Mouse (Mus musculus): ENCODE data around the gene Fam110a.
A peak's percentile ranks its signal among the peaks of the same experiment; 100 is the strongest.

Gene Fam110a

DNA sequence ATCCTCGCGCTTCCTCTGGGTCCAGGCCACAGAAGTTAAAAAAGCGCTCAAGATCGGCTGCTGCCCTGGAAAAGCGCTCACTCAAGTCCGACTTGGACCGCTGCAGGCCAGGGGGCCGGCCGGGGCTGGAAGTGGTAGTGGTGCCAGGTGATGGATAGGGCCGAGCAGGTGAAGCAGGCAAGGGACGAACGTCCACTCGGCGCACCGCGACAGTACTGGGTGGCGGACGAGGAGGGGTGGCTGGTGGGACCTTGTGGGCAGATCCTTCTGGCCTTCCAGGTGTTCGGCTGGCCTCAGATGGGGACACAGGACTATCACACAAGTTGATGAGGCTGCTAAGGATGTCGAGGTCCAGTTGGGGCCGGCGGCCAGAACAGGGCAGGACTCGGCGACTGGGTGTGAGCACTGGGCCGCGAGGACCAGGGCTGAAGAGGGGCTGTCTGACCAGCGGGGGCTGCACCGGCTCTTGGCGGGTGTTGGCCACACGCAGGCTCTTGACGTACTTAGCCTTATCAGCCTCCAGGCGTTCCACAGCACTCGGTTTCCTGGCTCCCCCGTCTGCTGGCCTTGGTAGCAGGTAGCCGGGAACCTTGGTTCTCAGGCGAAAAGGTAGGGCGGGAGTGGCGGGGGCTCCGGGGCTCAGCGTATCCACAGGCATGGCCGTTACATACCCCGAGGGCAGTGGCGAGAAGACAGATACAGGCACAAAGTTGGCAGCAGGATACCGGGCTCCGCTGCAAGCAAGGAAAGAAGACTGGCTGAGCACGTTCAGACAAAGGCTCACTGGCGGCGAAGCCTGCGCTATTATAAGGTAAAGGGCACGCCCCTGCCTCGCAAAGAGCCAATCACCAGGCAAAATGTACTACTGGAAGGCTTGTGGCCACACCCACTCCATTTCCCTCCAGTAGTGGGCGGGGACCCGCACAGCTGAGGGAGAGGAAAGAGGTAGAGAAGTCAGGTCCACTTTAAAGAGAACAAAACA, 9.5 kb downstream of the Fam110a start:
- DNase-seq (ENCODE audit: low spot score in 2 of 2): peak; percentile 88

DNA sequence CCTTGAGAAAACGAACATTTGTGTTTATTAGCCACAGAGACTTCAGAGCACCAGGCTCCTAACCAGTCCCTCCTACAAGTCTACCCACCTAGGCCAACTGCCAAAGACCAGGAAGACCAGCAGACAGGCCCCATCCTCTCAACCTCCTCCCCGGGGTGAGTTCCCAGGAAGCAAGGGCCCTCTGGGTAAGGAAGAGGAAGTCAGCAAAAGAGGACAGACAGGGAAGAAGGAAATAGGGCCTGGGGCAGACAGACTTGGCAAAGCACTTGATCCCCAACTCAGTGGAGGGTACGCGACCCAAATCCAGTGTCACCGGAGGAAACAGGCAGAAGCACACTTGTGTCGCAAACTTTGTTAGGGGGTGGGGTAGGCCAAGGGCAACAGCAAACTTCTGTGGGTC, 10.6 kb downstream of the Fam110a start:
- no peak for DNase-seq (ENCODE audit: low spot score in 2 of 2)

DNA sequence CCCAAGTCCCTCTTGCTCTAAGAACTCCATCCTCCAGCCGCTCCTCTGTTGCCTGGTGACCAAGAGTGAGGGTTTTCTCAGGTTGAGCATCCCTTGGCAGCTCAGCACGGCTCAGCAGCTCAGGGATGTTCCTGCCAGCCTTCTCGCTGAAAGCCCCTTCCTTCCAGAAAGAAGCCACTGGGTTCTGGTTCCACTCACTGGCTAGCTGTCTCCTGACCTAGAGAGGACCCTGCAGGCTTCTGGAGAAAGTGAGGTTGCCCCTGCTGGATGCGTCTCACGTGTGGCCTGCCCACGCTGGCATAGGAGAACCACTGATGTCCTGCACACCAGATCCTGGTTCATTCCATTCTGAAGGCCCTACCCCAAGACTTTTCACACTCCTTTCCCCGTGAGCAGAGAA, 11.0 kb downstream of the Fam110a start:
- DNase-seq (ENCODE audit: low spot score in 2 of 2): no peak

DNA sequence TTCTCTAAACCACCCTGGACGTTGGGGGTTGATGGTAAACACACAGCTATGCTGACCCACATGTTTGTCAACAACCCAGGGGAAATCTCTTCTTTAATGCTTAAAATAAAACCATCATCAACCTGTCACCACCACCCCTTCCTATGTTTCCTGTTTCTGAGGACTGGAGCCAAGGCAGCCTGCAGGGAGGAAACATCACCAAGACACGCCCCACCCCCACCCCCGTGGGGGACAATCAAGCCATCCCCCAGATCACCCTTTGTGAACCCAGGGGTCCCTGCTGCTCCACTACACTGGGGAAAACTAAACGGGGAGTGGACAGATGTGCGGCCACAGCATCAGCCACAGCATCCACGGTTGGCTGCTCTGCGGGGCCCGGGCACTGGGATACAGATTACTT, 11.6 kb downstream of the Fam110a start:
- DNase-seq (ENCODE audit: low spot score in 2 of 2): no peak

DNA sequence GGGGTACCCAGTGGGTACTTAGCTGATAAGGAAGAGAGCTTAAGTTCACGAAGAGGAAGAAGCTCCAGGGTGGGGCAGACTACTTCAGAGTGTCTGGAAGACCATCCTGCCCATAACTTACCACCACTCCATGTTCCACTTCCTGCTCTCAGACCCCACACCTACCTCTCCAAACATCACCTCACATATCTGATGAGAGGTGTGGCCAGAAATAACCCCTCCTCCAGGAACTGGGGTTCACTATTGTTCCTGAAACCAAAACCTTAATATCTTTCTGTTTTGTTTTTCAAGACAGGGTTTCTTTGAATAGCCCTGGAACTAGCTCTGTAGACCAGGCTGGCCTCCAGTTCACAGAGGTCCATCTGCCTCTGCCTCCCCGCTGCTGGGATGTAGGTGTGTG, 12.2 kb downstream of the Fam110a start:
- DNase-seq (ENCODE audit: low spot score in 2 of 2): no peak

DNA sequence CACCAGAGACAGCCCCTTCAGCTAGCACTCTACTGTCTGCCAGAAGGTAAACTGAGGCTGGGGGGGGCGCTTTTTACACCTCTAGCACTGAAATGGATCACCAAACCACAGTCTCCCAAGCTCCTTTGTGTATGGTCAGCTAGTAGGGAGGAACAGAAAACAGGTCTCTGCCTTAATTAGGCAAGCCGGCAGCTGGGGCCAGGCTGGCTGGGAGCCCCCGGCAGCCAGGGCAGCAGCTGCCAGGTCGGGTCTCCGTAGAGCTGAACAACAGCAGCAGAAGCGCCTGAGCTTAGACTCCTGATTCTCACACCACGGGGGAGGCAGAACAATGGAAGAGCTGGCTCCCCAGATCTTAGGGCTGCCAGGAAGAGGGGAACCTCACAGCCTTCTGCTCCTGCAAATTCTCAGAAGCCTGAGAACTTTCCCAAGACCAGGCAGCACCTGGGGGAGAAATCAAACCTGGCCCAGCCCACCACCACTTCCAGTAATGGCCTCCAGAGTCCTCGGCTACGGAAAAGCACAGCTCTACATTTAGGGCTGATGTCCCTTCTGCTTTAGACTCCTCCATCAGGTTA, 12.8 kb downstream of the Fam110a start:
- DNase-seq (ENCODE audit: low spot score in 2 of 2): no peak

DNA sequence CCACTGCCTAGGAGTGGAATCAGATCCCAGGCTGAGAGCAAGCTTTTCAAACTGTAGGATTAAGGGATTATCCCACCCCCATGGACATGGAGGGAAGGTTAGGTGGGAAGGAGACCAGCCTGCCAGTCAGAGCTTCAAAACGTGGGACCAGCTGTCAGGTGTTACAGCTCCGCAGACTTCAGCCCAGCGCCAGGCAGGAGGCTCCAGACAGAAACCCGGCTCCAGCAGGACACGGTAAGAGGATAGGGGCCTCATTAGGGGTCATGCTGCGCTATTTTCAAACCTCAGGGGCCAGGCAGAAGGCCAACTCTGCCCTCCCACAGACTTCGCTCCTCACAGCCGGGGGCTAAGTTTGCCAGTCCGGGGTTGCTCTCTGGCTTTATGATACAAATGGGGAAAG, 16.0 kb downstream of the Fam110a start:
- no peak for DNase-seq (ENCODE audit: low spot score in 2 of 2)

DNA sequence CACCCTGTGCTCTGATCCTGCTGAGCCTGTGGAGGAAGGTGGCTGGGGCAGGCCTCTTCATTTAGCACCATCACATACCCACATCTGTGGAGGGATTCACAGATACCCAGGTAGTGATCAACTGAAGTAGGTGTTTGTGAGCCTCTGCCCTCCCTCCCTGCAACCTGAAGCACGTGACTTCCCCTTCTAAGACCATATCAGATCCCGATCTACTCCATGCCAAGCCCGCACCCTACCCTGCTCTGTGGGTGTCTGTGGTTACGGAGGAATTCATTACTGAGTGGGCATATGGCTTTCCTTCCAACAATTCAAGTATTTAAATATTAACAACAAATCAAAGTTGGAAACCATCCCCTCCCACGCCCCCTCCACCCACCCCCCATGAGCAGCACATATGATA, 16.7 kb downstream of the Fam110a start:
- DNase-seq (ENCODE audit: low spot score in 2 of 2): no peak

DNA sequence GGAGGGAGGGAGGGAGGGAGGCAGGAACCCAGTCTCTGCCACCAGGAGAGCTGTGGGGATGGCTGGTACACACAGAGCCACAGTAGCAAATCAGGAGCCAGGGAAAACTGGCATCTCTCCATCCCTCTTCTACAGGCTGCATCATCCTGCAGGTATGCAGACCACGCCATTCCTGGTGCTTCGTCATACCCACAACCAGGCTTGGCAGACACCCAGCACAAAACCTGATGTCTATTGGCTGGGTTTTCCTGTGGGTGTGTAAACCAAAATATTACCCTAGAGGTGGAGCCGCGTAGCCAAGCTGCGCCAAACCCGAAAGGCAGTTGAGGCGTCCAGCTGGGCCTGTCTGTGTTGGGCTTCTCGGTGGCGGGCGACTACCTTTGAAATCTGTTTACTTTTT, 17.5 kb downstream of the Fam110a start:
- DNase-seq (ENCODE audit: low spot score in 2 of 2): peak in 1 of 2 experiments; percentile 71

DNA sequence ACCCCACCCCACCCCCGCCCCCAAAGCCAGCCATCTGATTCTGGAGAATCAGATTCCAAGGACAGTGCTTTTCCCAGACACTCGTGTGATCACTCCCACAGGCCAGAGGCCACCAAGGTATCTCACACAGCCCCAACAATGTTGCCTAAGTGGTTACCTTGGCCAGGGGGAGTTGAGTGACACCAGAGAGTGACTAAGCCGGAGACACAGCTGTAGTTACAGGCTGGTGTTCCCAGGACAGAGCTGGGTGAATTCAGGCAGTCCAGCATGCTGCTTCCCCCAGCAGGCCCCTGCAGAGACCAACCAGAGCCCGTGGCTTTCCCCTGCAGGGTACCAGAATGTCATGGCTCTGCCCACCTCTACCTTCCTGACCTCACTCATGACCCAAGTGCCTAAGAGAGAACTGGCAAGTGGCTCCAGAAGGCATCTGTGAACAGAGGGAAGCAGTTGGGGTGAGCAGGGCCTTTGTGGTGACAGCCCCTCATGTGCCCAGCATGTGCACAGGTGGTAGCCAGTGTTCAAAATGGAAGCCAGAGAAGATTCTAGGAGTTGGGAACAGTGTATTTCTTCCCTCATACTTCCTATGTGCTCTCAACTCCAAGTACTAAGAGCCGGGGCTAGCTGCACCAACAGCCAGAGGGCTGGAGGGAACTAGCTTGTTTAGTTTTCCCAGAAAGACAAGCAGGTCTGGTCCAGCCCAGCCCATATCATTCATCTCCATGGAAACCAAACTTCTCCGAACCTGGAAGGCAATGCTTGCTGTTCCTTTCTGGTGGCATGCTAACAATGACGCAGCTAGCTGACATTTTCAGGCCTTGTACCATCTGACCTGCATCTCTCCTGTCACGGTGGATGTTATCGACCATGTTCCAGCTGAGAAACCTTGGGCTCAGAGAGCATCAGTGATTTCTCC, 18.5 kb downstream of the Fam110a start:
- DNase-seq (ENCODE audit: low spot score in 2 of 2): no peak

DNA sequence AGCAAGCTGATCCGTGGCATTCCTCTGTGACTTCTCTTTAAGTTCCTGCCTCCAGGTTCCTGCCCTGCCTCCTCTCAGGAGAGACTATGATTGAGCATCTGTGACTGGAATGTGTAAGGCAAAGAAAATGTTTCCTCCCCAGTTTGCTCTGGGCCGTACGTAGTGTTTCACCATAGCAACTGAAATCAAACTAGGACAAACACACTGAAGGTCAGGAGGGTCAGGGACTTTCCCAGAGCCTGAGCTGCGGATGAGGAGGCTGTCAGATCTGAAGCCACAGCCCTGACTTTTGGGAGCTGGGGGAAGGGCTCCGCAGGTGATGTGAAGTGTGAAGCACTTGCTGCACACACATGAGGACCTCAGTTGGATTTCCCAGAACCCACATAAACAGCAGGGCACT, 20.7 kb downstream of the Fam110a start:
- DNase-seq (ENCODE audit: low spot score in 2 of 2): peak in 1 of 2 experiments; percentile 56

DNA sequence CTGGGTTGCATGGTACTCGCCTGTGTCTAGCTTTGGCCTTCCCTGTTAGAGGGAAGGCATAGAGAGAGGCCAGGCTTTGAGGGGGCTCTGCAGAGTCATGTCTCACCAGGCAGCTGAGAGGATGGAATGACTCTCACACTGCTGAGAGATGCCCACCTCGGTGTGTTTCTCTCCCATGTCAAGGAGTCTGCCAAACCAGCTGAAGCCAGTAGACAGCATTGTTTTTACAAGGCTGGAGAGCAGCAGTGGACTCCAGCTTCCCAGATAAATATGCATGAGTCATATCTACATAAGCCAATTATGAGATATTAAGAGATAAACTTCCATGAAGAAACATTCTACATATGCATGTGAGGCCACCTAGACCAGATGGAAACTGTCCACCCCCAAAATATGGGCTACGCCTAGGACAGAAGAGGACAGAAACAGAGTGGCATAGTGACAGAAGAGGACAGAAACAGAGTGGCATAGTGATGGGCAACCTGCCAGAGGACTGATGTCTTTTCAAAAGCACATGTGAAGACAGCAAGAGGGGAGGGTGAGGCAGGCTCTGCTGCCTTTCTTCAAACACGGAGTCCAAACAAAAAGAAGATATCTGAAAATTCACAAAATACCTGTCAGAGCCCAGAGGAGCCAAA, 23.4 kb downstream of the Fam110a start:
- DNase-seq (ENCODE audit: low spot score in 2 of 2): peak in 1 of 2 experiments; percentile 37

DNA sequence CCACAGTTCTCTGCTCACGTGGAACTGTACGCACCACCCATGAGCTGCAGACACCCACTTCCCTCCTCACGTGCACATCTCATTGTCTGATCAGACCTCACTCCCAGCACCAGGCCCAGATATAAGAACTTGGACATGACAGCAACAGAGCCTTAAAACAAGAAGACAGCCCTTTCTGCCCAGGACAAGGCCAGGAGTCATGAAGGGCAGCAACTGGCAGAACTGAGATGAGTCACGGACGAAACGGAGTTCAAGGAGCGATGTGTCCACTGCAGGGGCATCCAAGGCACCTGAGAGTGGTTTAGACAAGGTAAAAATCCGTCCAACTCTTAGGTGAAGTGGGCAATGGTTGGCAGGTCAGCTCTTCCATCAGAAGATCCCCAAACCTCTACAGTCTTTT, 26.4 kb downstream of the Fam110a start:
- DNase-seq (ENCODE audit: low spot score in 2 of 2): no peak

DNA sequence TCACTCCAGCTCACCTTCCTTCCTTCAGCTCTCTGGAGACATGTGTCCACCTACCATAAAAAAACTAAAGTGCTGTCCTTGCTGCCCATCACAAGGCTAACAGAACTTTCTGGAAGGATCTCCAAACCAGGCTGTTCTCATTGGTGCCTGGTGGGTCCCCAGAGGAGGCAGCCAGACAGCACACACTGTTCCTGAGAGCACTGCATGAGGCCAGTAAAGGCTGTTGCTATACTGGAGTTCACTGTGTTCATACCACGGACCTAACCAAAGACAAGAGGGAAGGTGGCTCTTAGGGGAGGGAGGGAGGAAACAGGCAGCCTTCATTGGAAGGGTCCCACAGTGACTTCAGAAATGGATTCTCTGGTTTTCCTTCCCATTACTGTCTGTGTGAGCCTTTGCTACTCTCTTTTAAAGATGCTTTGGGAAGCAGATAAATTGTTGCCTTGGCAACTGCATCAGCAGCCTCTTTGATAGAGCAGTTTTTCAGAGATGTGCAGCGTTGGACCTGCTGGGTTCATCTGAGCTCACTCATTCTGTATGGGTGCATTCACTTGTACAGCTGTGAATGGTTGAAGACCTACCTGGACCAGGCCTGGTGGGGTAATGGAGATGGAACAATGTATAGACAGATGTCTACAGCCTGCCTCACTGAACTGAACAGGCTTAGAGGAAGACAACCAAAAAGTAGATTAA, 30.8 kb downstream of the Fam110a start:
- DNase-seq (ENCODE audit: low spot score in 2 of 2): no peak

DNA sequence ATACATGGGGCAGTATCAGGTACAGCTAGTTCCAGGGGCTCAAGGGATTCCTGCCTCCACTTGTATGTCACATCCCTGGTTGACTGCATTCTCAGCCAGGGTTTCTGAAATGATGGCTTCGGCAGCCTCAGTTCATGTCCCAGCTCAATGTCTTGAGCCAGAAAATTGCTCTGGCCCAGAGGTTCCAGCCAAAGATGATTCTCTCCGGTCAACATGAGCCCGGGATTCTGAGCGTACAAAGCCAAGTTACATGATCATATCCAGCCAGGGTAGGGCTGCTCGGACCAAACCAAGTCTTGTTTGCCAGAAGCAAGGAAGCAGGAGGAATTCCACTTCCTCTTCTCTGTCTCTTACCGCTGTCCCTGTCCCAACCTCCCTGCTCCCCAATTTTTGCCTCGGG, 31.7 kb downstream of the Fam110a start:
- peak; percentile 32 to 66 for DNase-seq (ENCODE audit: low spot score in 2 of 2)

DNA sequence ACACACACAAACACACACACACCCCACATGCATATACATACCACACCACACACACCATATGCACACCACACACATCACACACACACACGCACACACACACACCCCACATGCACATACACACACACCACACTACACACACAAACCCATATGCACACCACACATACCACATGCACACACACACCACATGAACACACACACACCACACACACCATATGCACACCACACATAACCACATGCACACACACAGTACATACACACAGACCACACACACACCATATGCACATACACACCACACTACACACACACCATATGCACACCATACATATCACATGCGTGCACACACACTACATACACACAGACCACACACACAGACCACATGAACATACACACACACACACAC, 32.4 kb downstream of the Fam110a start:
- DNase-seq (ENCODE audit: low spot score in 2 of 2): no peak

DNA sequence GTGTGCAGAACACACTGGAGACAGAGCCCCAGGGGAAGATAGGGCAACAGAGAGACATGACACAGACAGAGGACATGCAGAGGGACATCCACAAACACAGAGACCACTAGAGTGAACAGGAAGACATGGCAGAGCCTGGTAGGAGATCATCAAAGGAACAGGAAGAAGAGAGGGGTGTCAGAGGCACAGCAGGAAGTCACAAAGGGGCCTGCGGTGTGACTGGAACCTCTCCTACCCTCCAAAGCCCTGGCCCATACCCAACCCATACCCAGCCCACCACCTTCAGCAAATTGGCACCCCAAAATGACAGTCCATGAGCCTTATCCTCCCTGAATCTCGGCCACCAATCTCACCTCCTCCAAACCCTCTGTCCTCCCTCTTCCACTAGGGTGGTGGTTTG, 35.9 kb downstream of the Fam110a start:
- DNase-seq (ENCODE audit: low spot score in 2 of 2): no peak

DNA sequence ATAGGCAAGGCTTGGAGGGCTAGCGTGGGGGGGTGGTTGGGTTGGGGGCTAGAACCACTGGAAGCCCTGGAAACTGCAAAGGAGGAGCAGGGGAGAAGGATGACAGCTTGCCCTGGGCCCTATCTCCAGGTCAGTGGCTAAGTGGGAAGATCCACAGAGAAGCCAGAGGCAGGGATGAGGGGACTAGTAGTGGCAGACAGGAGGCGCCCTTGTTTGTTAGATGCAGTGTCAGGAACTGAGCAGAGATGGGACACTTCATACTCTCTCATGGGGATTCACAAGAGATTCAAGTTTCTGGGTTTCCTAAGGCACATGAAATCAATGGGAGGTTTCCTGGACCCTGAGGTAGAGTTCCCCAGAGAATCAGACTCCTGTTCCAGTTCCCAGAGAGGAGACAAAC, 38.8 kb downstream of the Fam110a start:
- peak; percentile 32 to 49 for DNase-seq (ENCODE audit: low spot score in 2 of 2)

DNA sequence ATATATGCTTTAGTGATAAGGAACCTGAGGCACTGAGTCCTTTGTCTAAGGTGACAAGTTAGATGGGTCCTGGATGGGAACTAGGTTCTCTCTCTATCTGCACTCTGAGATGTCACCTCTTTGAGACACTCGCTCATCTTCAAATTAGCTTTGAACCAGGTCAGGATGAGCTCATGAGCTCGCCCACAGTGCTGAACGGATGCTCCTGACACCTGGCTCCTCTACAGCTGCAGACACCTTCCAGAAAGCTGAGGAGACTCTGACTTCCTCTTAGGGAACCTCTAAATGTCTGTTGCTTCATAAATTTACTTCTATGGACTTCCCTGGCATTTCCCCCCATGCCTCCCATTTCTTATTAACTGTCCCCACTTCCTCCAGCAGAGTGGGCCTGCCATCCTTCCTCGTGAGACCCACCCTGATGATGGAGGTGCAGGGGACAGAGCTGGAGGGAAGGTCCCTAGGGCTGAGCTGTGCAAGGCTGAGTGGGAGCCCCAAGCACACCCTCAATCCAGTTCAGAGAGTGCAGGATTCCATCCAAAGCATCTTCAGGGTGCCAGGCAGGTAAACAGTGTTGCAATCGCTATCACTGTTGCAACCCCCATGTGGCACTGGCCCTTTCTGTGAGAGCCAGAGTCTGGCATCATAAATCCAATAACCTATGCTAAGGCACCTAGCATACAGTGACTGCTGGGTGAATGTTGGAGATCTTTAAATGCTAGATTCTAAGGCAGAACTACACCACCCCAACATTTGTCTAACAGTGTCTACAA, 40.2 kb downstream of the Fam110a start:
- no peak for DNase-seq (ENCODE audit: low spot score in 2 of 2)

DNA sequence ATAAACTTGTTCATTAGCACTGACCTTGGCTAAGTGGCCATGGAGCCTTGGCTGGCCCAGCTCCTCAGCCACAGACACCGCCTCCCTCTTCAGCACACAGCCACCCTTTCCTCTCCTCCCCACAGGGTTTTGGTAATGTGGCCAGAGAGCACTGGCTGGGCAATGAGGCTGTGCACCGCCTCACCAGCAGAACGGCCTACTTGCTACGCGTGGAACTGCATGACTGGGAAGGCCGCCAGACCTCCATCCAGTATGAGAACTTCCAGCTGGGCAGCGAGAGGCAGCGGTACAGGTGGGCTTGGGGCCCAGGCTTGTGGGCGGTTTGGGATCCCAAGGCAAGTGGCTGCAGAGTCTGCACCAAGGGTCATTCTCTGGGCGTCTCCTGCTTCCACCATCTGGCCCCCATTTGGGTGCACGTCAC, 41.2 kb downstream of the Fam110a start:
- DNase-seq (ENCODE audit: low spot score in 2 of 2): peak; percentile 69 to 82
